Mouse (Mus musculus) heart, embryonic 13.5 days (tissue): ENCODE measurements around the gene Syt6. TPM values are rescaled to one million over a fixed set of nuclear protein-coding genes. Genes with fewer than 3 reads are reported as not detected.
A peak's percentile ranks its signal among the peaks of the same experiment; 100 is the strongest.

Source experiments
- ATAC-seq: fragments of 200-750 bp; cut with Nextera tagmentation; 2 replicates; pipeline ENCODE4 v1.8.0; 2017; ENCODE audit warnings: moderate TSS enrichment; ENCODE audit not compliant: insufficient number of reproducible peaks, low FRiP score, low TSS enrichment; ENCODE audit errors: extremely low read depth
- H3K27ac ChIP-seq: fragments of 300-500 bp; sonication (generic); replicated peaks from 2 replicates; pipeline ENCODE4 v1.5.1; 2015; ENCODE audit warnings: moderate library complexity, mild to moderate bottlenecking, inconsistent platforms
- H3K27me3 ChIP-seq: fragments of 300-500 bp; sonication (generic); replicated peaks from 2 replicates; pipeline ENCODE4 v1.6.1; 2015; ENCODE audit warnings: mild to moderate bottlenecking, inconsistent platforms
- H3K36me3 ChIP-seq: fragments of 300-500 bp; sonication (generic); 2 replicates; pipeline ENCODE4 v1.6.1; 2015; ENCODE audit warnings: mild to moderate bottlenecking, inconsistent platforms
- H3K4me1 ChIP-seq: fragments of 300-500 bp; sonication (generic); 2 replicates; pipeline ENCODE4 v1.6.1; 2015; ENCODE audit warnings: inconsistent platforms
- H3K4me2 ChIP-seq: fragments of 300-500 bp; sonication (generic); 2 replicates; pipeline ENCODE4 v1.6.1; 2015; ENCODE audit warnings: inconsistent platforms, mild to moderate bottlenecking, moderate library complexity
- H3K4me3 ChIP-seq: fragments of 300-500 bp; sonication (generic); 2 replicates; pipeline ENCODE4 v1.5.1; 2015; ENCODE audit warnings: moderate library complexity, mild to moderate bottlenecking, inconsistent platforms
- H3K9ac ChIP-seq: fragments of 300-500 bp; sonication (generic); 2 replicates; pipeline ENCODE4 v1.6.1; 2015; ENCODE audit warnings: inconsistent platforms, mild to moderate bottlenecking, moderate library complexity
- H3K9me3 ChIP-seq: fragments of 300-500 bp; sonication (generic); 2 replicates; pipeline ENCODE4 v1.6.1; 2016; ENCODE audit warnings: inconsistent platforms
- WGBS: fragments of 180-500 bp; shearing (Covaris S2); methylation state at CpG from one replicate; pipeline ENCODE4 v1.1.7; 2015; ENCODE audit warnings: mixed read lengths; 5-methylcytosine and 5-hydroxymethylcytosine counted together
- polyA plus RNA-seq: library from polyadenylated mRNA; unstranded; fragments of >200 nt; fragmentation: Nextera tagmentation; extraction: Ambion mirVana; gene quantifications from 2 replicates; pipeline ENCODE4 v1.2.1, GENCODE M21; 2015

Gene Syt6
- 0.17 and 0.20 TPM in 2 replicates for polyA plus RNA-seq

DNA sequence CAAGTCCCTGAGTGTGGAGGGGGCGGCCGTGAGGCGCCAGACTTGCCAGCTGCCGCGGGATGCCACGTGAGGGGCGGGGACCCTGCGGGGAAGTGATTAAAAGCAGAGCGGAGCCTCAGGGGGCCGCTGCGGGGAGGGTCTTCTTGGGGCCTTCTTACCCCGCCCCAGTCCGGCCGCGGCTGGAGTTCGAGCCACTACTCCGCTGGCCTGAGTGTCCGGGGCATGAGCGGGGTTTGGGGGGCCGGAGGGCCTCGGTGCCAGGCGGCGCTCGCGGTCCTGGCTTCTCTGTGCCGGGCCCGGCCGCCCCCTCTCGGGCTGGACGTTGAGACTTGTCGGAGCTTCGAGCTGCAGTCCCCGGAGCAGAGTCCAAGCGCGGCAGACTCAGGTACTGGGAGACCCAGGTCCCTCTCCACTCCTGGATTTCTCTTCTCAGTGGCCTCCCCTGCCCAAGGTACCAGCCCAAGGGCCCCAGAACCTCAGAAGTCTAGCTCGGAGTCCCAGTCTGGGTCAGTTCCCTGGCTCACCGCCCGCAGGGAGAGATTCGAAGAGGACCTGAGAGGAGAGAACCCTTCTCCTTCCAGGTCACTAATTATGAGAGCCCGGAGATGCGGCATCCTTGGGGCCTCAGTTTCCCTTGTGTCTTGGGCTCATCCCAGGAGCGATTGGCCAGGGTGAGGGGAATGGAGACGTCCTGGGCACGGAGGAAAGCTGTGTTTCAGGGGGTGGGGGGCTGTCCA, at the start of gene Syt6:
Gene Syt6 (plus strand): TSS at position 76 of the 737 bp plus-strand sequence.
- Histone ChIP-seq H3K4me2 (peak within 1 kb of the TSS; percentile 96), H3K27me3 (peaks cover 97% of the 10 kb centered on the region), H3K4me3 (peak within 1 kb of the TSS; percentile 60), H3K36me3 (no peaks in the 10 kb centered on the region), H3K4me1 (peaks cover 22% of the 10 kb centered on the region), H3K9me3 (no peaks in the 10 kb centered on the region), H3K9ac (peak within 1 kb of the TSS; percentile 61), H3K27ac (no peak within 1 kb of the TSS)
- ATAC-seq: peak; percentile 34; the same call in 1 of the 2 replicates
- WGBS: 2% methylated on average over 44 of the region's 44 CpGs

DNA sequence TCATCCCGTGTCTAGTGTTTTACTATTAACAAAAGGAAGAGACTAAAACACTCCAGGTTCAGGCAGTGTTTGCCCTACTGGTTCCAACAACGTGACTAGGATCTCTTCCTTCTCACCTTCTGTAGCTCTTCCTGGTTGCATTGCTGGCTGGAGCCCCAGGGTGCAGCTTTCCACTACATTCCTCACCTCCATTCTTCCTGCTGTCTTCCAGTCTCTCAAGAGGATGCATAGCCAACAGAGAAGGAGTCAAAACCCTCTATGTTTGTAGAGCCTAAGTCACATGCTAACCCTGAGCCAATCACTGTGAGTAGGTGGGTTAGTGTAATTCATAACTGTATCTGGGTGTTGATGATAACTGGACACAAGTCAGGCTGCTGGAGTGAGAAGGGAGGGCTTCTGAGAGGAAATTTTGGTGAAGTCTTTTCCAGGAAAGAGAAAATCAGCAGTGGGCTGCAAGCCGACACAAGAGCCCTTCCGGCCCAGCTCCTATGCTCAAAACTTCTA, 48.8 kb upstream of the Syt6 start:
- no peak overlapping the region for H3K27ac ChIP-seq
- no peaks in the 10 kb centered on the region for H3K36me3 ChIP-seq
- no peak overlapping the region for H3K4me3 ChIP-seq
- no peaks in the 10 kb centered on the region for H3K27me3 ChIP-seq
- H3K9me3 ChIP-seq: peaks cover 2% of the 10 kb centered on the region; the same call in 1 of the 2 replicates
- 56% methylated on average over 4 of the region's 4 CpGs for WGBS
- ATAC-seq: no peak
- H3K9ac ChIP-seq: no peak overlapping the region
- no peak overlapping the region for H3K4me2 ChIP-seq
- H3K4me1 ChIP-seq: no peaks in the 10 kb centered on the region

DNA sequence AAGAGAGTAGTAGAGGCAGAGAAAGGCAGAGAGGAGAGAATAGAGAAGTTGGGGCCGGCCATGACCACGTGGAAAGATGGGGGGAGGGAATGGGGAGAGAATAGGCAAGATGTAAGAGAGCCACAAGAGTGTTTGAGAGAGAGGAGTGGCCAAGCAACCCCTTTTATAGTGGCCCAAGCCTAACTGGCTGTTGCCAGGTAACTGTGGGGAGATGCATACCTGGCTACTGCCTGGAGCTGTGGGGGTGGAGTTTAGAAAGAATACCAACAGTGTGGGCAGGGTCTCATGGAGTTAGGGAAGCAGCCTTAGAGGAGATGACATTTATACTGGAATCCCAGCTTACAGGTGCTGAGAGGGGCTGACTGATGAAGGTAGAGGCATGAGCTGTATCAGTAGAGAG, 48.2 kb upstream of the Syt6 start:
- ATAC-seq: no peak
- H3K4me1 ChIP-seq: peaks cover under 1% of the 10 kb centered on the region; the same call in 1 of the 2 replicates
- no peaks in the 10 kb centered on the region for H3K9me3 ChIP-seq
- H3K9ac ChIP-seq: no peak overlapping the region
- H3K4me3 ChIP-seq: no peak overlapping the region
- H3K27ac ChIP-seq: no peak overlapping the region
- no peaks in the 10 kb centered on the region for H3K27me3 ChIP-seq
- no peaks in the 10 kb centered on the region for H3K36me3 ChIP-seq
- WGBS: 26% methylated on average over 2 of the region's 2 CpGs
- no peak overlapping the region for H3K4me2 ChIP-seq

DNA sequence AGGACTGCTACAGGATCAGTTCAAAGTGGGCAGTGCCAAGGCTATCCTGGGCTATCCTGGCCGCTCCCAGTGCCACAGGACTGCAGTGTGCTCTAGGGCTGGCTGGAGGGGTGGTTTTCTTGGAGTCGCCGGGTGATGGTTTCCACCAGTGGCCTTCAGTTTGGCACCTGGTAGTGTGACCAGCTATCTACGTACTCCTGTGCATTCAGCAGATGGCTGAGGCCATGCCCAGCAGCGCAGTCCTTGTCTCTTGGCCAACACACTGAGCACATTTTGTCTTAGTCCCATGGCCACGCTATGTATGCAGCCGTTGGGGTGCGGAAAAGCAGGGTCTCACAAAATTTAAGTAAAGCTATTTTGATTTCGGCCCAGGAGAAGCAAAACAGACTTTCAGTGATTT, 41.0 kb upstream of the Syt6 start:
- H3K36me3 ChIP-seq: no peaks in the 10 kb centered on the region
- no peaks in the 10 kb centered on the region for H3K9me3 ChIP-seq
- H3K9ac ChIP-seq: no peak overlapping the region
- 0 out of 2 replicates have a peak, but pooled peaks cover 7% of the 10 kb centered on the region for H3K27me3 ChIP-seq
- no peak overlapping the region for H3K4me2 ChIP-seq
- no peak overlapping the region for H3K4me3 ChIP-seq
- peaks cover 7% of the 10 kb centered on the region for H3K4me1 ChIP-seq
- H3K27ac ChIP-seq: no peak overlapping the region
- 86% methylated on average over 9 of the region's 9 CpGs for WGBS
- no peak for ATAC-seq

DNA sequence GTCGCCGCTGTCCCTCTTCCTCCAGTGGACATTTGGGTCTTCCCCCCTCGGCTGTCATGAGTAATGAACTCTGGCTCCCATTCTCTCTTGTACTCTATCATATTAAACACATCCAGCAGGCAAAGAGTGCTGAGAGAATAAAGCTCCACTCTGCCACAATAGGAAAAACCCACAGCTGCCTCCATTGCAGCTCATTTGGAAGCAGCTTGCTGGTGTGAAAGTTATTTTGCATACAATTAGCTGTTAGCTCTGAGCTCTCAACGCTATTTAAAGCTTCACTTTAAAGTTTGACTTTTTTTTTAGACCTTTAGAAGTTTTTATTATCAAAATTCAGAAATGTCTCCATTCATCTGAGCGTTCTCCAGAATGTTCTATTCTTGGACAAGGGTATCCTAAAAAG, 39.8 kb upstream of the Syt6 start:
- H3K27me3 ChIP-seq: 0 out of 2 replicates have a peak, but pooled peaks cover 11% of the 10 kb centered on the region
- peaks cover 7% of the 10 kb centered on the region for H3K4me1 ChIP-seq
- H3K4me3 ChIP-seq: no peak overlapping the region
- H3K4me2 ChIP-seq: no peak overlapping the region
- ATAC-seq: no peak
- no peak overlapping the region for H3K9ac ChIP-seq
- no peaks in the 10 kb centered on the region for H3K36me3 ChIP-seq
- H3K27ac ChIP-seq: no peak overlapping the region
- no peaks in the 10 kb centered on the region for H3K9me3 ChIP-seq
- 59% methylated on average over 5 of the region's 5 CpGs for WGBS

DNA sequence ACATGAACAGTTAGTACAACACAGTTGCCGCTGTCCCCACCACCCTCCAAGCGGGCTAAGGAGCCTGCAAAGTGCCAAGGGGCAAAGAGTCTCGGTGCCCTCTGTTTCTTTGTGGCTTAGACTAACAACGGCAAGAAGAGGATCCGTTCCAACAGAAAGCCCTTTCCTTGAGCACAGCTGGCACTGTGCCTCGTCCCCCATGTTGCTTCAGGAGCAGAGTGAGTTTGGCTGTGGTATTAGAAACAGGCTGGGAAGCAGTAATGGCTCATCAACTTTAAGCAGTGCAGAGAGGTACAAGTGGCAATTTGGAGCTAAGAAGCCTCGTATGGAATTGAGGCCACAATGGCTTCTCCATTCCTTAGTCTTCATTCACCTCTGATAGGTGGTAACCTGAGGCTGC, 35.9 kb upstream of the Syt6 start:
- 54% methylated on average over 7 of the region's 7 CpGs for WGBS
- Histone ChIP-seq H3K9ac (no peak overlapping the region), H3K9me3 (0 out of 2 replicates have a peak, but pooled peaks cover 4% of the 10 kb centered on the region), H3K36me3 (no peaks in the 10 kb centered on the region), H3K27ac (no peak overlapping the region), H3K27me3 (0 out of 2 replicates have a peak, but pooled peaks cover 11% of the 10 kb centered on the region), H3K4me3 (no peak overlapping the region), H3K4me2 (no peak overlapping the region), H3K4me1 (no peaks in the 10 kb centered on the region)
- ATAC-seq: no peak

DNA sequence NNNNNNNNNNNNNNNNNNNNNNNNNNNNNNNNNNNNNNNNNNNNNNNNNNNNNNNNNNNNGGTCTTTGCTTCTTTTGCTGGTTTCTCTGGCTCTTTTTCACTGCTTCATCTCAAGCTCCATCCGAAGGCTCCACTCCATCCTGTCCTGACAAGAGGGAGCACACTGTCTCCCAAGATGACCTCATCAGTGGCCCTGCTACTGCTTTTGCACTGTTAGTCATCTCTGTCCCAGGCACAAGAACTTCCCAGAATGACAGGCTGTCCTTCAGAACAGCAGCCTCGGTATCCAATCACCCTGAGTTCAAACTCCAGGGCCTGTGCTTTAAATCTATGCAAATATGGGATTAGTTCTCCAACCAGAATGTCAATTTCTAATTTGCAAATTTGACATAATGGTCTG, 28.9 kb upstream of the Syt6 start:
- Histone ChIP-seq H3K4me2 (no peak overlapping the region), H3K9ac (no peak overlapping the region), H3K36me3 (no peaks in the 10 kb centered on the region), H3K4me3 (no peak overlapping the region), H3K9me3 (peaks cover 2% of the 10 kb centered on the region; the same call in 1 of the 2 replicates), H3K27ac (no peak overlapping the region), H3K4me1 (peaks cover 5% of the 10 kb centered on the region; the same call in 1 of the 2 replicates), H3K27me3 (no peaks in the 10 kb centered on the region)
- ATAC-seq: no peak
- WGBS: 50% methylated on average over 2 of the region's 2 CpGs

DNA sequence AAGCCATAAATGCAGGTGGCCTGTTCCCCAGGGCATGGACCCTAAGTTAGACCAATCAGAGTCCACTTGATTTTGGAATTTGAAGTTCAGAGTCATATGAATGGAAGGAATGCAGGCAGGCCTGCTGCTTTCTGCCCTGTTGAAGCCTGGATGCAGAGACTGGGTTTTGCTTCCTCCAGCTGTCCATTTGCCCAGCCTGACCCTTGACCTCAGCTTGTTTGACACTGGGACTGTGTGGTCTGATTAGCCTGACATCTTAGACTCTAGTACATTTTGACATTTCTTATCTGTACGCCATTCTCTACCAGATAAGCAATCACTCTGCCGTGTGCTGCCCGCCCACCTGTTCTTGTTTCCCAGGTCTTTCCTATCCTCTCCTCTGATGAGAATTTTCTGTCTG, 28.4 kb upstream of the Syt6 start:
- Histone ChIP-seq H3K4me1 (peaks cover 5% of the 10 kb centered on the region; the same call in 1 of the 2 replicates), H3K4me2 (no peak overlapping the region), H3K9ac (no peak overlapping the region), H3K4me3 (no peak overlapping the region), H3K9me3 (no peaks in the 10 kb centered on the region; the same call in 1 of the 2 replicates), H3K27me3 (no peaks in the 10 kb centered on the region), H3K27ac (no peak overlapping the region), H3K36me3 (no peaks in the 10 kb centered on the region)
- WGBS: 43% methylated on average over 3 of the region's 3 CpGs
- no peak for ATAC-seq

DNA sequence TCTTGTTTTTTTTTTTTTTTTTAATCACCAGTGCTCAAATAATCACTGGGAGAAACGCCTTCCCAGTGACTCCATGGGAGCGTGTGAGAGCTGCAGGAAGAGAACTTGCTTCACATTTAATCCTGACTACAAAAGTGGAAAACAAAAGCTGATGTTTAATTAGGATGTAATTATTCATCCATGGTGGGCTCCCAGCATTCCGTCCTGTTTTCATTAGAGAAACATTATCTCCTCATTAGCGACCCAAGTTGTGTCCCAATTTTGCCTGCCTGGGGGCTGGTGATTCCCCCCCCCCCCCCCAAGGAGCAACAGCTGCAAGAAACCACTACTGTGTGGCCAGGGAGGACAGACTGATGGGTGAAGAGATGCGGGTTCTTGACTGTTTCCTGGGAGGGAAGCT, 24.8 kb upstream of the Syt6 start:
- 62% methylated on average over 5 of the region's 5 CpGs for WGBS
- H3K36me3 ChIP-seq: no peaks in the 10 kb centered on the region
- peaks cover 5% of the 10 kb centered on the region for H3K4me1 ChIP-seq
- no peaks in the 10 kb centered on the region for H3K27me3 ChIP-seq
- H3K9me3 ChIP-seq: no peaks in the 10 kb centered on the region
- H3K4me2 ChIP-seq: no peak overlapping the region
- no peak for ATAC-seq
- H3K4me3 ChIP-seq: no peak overlapping the region
- H3K27ac ChIP-seq: no peak overlapping the region
- H3K9ac ChIP-seq: no peak overlapping the region

DNA sequence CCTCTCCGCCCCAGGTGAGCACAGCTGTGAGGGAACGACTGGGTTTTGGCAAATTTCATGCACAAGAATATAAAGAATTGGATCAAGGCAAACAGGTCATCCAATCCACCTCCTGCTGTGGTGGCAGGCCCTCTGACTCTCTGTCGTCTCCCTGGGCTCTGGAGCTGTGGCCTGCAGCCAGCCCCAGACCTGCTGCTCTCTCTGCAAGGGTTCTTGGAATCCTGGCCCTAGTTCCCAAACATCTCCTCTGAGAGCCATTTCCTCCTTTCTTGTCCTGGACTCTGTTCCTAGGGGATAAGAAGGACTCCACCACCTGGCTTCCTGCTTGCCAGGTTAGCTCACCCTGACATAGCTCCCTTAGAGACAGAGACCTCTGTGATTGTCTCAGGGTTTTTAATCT, 7.8 kb upstream of the Syt6 start:
- H3K27me3 ChIP-seq: peaks cover 36% of the 10 kb centered on the region
- H3K4me2 ChIP-seq: no peak overlapping the region
- H3K9me3 ChIP-seq: no peaks in the 10 kb centered on the region
- H3K4me1 ChIP-seq: peaks cover 12% of the 10 kb centered on the region; the same call in 1 of the 2 replicates
- H3K9ac ChIP-seq: no peak overlapping the region
- no peak overlapping the region for H3K27ac ChIP-seq
- H3K36me3 ChIP-seq: no peaks in the 10 kb centered on the region
- no peak overlapping the region for H3K4me3 ChIP-seq
- no peak for ATAC-seq
- 56% methylated on average over 3 of the region's 3 CpGs for WGBS

DNA sequence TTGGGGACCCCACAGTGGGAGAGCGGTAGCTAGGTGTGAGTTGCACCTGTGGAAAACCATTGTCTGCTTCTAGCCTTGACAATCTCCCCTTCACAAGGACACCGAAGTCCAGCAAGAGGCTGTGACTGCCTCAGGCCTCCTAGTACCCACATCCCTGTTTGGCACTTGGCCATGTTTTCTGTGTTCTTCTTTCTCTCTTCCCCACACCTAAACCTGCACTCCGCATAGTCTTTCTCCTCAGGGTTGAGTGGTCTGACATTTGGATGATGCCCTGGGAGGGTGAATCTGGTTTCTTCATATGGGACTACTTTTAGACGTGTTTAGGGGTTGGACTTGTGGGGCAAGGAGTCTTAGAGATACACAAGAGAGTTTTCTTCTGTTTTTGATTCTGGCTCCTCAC, 2.5 kb upstream of the Syt6 start:
- ATAC-seq: no peak
- Histone ChIP-seq H3K4me2 (no peak overlapping the region), H3K9me3 (no peaks in the 10 kb centered on the region), H3K27me3 (peaks cover 89% of the 10 kb centered on the region), H3K4me3 (no peak overlapping the region), H3K9ac (no peak overlapping the region), H3K4me1 (peaks cover 28% of the 10 kb centered on the region), H3K27ac (no peak overlapping the region), H3K36me3 (no peaks in the 10 kb centered on the region)
- WGBS: 64% methylated on average over 4 of the region's 4 CpGs
